Mouse (Mus musculus) midbrain, embryonic 14.5 days (tissue): Measurements from ENCODE around the gene Megf9. TPM values are rescaled to one million over a fixed set of nuclear protein-coding genes. Genes with fewer than 3 reads are reported as not detected.

Experiments
- ATAC-seq: fragments of 200-750 bp; cut with Nextera tagmentation; 2 replicates; pipeline ENCODE4 v1.8.0; 2017; ENCODE audit warnings: moderate number of reproducible peaks, moderate library complexity; ENCODE audit not compliant: low FRiP score, low TSS enrichment
- DNase-seq: peaks from one replicate; pipeline ENCODE4 v3.0.0-alpha.2; 2015
- H3K27ac ChIP-seq: fragments of 300-500 bp; sonication (generic); replicated peaks from 2 replicates; pipeline ENCODE4 v1.5.1; 2014; ENCODE audit warnings: mild to moderate bottlenecking, low read depth, low read length, moderate library complexity
- H3K27me3 ChIP-seq: fragments of 300-500 bp; sonication (generic); 2 replicates; pipeline ENCODE4 v1.6.1; 2014; ENCODE audit warnings: low read length, control low read depth, mixed read lengths; ENCODE audit not compliant: control insufficient read depth, insufficient read depth
- H3K36me3 ChIP-seq: fragments of 300-500 bp; sonication (generic); 2 replicates; pipeline ENCODE4 v1.6.1; 2014; ENCODE audit warnings: low read length, control low read depth; ENCODE audit not compliant: control insufficient read depth, insufficient read depth
- H3K4me1 ChIP-seq: fragments of 300-500 bp; sonication (generic); 2 replicates; pipeline ENCODE4 v1.6.1; 2014; ENCODE audit warnings: mild to moderate bottlenecking, antibody characterized with exemption, low read length, control low read depth; ENCODE audit not compliant: control insufficient read depth, insufficient read depth
- H3K4me2 ChIP-seq: fragments of 300-500 bp; sonication (generic); 2 replicates; pipeline ENCODE4 v1.6.1; 2014; ENCODE audit warnings: mild to moderate bottlenecking, low read length, moderate library complexity
- H3K4me3 ChIP-seq: fragments of 300-500 bp; sonication (generic); replicated peaks from 2 replicates; pipeline ENCODE4 v1.5.1; 2014; ENCODE audit warnings: low read depth, low read length
- H3K9ac ChIP-seq: fragments of 300-500 bp; sonication (generic); replicated peaks from 2 replicates; pipeline ENCODE4 v1.6.1; 2014; ENCODE audit warnings: mild to moderate bottlenecking, low read length, moderate library complexity
- H3K9me3 ChIP-seq: fragments of 300-500 bp; sonication (generic); 2 replicates; pipeline ENCODE4 v1.6.1; 2016; ENCODE audit warnings: low read length, control low read depth, mixed read lengths; ENCODE audit not compliant: control insufficient read depth
- WGBS: fragments of 180-500 bp; shearing (Covaris S2); extraction: QIAGEN DNeasy Blood & Tissue Kit; methylation state at CpG from one replicate; pipeline ENCODE4 v1.1.7; 2014; 5-methylcytosine and 5-hydroxymethylcytosine counted together
- polyA plus RNA-seq: library from polyadenylated mRNA; unstranded; fragments of >200 nt; fragmentation: Nextera tagmentation; extraction: Ambion mirVana; gene quantifications from 2 replicates; pipeline ENCODE4 v1.2.1, GENCODE M21; 2014

Gene Megf9
- 40.2 and 42.8 TPM in 2 replicates for polyA plus RNA-seq

DNA sequence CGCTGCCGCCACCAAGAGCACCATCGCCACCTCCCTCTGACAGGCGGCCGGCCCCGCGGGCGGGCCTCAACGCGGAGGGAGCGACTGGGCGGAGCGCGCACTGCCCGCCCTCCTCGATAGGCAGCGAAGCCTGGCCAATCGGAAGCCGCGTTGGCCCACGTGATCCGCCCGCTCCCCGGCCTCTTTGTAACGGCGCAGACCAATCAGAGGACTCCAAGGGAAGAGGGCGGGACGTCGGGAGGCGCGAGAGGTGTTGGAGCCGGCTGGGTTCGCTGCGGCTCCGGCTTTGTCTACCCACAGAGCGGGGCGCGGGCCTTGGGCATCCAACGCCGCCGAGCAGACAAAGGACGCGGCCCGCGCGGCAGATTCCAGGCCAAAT is at the start of gene Megf9:
Gene Megf9, minus strand, starts transcription at position 105 of the 379 bp plus-strand sequence.
- under 1% methylated on average over 46 of the region's 46 CpGs for WGBS

DNA sequence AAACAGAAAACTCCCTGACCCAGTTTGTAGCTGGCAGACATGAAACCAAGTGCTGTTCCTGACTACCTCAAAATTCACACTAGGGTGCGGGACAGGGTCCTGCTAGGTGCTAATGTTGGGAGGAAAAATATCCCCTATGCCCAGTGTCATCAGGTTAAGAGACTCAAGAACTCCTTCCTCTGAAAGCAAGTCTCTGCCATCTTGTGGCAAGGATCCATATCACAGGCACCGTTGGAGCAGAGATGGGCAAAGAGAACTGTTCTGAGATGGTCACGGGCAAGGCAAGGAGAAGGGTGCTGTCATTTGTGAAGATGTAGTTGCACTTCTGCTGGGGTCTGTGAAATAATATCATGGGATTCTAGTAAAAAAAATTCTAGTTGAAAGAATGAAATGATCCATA is 44.9 kb upstream of the Megf9 start:
- Histone ChIP-seq H3K36me3 (no peaks in the 10 kb centered on the region), H3K9me3 (no peaks in the 10 kb centered on the region), H3K4me3 (no peak overlapping the region), H3K4me2 (no peak overlapping the region), H3K27ac (no peak overlapping the region), H3K27me3 (no peaks in the 10 kb centered on the region), H3K9ac (no peak overlapping the region), H3K4me1 (no peaks in the 10 kb centered on the region)
- DNase-seq (peak; percentile 52), ATAC-seq (no peak)
- WGBS = 52% methylated on average over 3 of the region's 3 CpGs

More for the DNA sequence above, at the start of gene Megf9:
- ATAC-seq = peak; percentile 99
- Histone ChIP-seq H3K4me2 (peak within 1 kb of the TSS; percentile 69), H3K9me3 (no peaks in the 10 kb centered on the region), H3K4me1 (peaks cover 47% of the 10 kb centered on the region), H3K9ac (peak within 1 kb of the TSS; percentile 99), H3K36me3 (0 out of 2 replicates have a peak, but pooled peaks cover 3% of the 10 kb centered on the region), H3K27ac (peak within 1 kb of the TSS; percentile 100), H3K4me3 (peak within 1 kb of the TSS; percentile 93), H3K27me3 (no peaks in the 10 kb centered on the region)
- DNase-seq = peak; percentile 99

DNA sequence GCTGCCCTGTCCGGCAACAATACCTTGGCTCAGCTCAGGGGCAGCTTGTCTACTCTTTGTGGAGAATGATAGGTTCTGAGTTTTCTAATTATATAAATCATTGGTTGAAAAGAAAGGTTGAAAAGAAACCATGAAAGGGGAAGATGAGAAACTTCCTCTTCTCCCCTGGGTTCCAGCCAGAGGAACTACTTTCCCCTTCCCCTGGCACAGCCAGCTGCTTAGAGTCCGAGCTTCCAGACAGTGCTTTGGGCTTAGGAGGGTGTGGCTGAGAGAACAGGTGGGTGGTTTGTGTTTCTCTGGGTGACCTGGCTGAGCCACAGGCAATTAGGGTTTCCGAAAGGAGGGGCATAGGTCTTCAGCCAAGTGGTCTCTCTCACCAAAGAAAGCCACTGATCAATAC is 43.5 kb upstream of the Megf9 start:
- Histone ChIP-seq H3K36me3 (no peaks in the 10 kb centered on the region), H3K4me2 (no peak overlapping the region), H3K9ac (no peak overlapping the region), H3K27me3 (no peaks in the 10 kb centered on the region), H3K27ac (no peak overlapping the region), H3K9me3 (no peaks in the 10 kb centered on the region), H3K4me1 (no peaks in the 10 kb centered on the region), H3K4me3 (no peak overlapping the region)
- ATAC-seq (no peak), DNase-seq (no peak)
- WGBS = 74% methylated on average over 3 of the region's 3 CpGs

DNA sequence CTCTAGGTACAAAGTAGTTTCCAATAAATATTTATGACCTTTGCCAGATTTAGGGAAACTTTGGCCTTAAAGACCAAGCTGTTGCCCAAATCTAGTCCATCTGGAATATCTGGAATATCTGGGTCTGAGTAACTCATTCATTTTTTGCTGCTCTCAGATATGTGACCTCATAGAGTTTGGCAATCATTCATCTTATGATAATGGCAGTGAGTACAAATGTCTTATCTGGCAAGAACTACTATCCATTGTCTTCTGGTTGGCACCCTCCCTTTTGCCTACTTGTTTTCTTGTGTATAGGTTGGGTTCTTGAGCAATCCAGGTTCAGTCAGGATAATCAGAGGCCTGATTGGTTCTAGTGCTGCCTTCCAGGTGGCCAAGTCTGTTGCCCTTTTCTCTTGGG is 41.3 kb upstream of the Megf9 start:
- H3K9me3 ChIP-seq = no peaks in the 10 kb centered on the region
- H3K4me2 ChIP-seq = no peak overlapping the region
- no peaks in the 10 kb centered on the region for H3K36me3 ChIP-seq
- no peak overlapping the region for H3K9ac ChIP-seq
- no peak for ATAC-seq
- no peak for DNase-seq
- H3K4me1 ChIP-seq = no peaks in the 10 kb centered on the region
- no peak overlapping the region for H3K4me3 ChIP-seq
- no peaks in the 10 kb centered on the region for H3K27me3 ChIP-seq
- no peak overlapping the region for H3K27ac ChIP-seq

DNA sequence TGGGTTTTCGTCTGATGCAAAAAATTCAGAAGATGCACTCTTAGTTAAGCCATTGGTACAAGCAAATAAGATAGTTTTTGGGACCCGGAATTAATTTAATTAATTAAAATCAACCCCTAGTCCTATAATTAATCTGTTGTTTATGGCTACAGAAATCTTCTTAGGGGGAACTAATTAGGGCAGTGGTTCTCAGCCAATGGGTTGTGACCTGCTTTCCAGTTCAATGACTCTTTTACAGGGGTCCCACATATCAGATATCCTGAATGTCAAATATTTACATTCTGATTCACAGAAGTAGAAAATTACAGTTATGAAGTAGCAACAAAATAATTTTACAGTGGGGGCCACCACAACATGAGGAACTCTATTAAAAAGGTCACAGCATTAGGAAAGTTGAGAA is 39.1 kb upstream of the Megf9 start:
- H3K4me3 ChIP-seq = no peak overlapping the region
- H3K9ac ChIP-seq = no peak overlapping the region
- no peak for ATAC-seq
- no peak overlapping the region for H3K4me2 ChIP-seq
- 86% methylated on average over 2 of the region's 2 CpGs for WGBS
- no peaks in the 10 kb centered on the region for H3K9me3 ChIP-seq
- no peaks in the 10 kb centered on the region for H3K4me1 ChIP-seq
- no peak overlapping the region for H3K27ac ChIP-seq
- DNase-seq = no peak
- no peaks in the 10 kb centered on the region for H3K27me3 ChIP-seq
- H3K36me3 ChIP-seq = no peaks in the 10 kb centered on the region

DNA sequence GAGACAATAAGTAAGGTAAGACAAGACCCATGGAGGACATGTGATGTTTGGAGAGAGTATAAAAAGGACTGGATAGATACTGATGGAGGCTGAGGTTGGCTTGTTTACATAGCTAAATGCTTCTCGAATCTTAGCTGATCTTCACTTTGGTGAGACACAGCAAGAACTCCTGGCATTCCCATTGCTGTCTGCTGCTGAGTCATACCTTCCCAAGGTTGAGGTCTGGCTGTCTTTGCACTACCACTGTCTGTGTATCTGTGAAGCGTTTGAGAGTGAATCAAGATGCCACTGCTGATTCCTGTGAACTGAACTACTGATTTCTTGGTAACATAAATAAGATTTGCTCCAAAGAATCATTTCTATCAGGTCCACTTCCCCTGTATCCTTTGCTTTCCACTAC is 19.1 kb upstream of the Megf9 start:
- Histone ChIP-seq H3K4me3 (no peak overlapping the region), H3K36me3 (no peaks in the 10 kb centered on the region), H3K27ac (no peak overlapping the region), H3K9ac (no peak overlapping the region), H3K4me1 (no peaks in the 10 kb centered on the region), H3K9me3 (no peaks in the 10 kb centered on the region), H3K4me2 (no peak overlapping the region), H3K27me3 (no peaks in the 10 kb centered on the region)
- no peak for ATAC-seq
- 76% methylated on average over 2 of the region's 2 CpGs for WGBS
- no peak for DNase-seq

DNA sequence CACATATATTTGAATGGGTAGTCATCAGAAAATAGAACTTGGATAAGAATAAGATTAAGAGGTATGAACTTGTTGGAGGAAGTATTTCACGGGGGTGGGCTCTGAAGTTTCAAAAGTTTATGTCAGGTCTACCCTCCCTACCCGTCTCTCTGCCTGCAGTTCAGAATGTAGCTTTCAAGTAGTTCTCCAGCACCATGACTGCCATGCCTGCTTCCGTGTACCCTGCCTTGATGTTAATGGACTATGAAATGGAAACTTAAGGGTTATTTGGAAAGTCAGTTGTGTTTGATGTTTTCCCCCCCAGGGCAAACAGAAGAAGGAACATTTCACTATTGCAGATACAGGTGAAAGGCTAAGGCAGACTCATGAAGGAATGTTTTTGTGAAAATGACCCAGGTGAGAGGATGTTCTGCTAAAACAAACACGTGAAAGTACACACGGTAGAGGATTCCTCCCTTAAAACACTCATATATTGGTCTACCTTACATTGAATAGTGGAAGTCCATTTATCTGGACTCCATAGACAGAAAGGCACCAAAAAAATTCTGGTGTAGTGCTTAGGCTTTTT is 18.5 kb upstream of the Megf9 start:
- DNase-seq (no peak), ATAC-seq (no peak)
- Histone ChIP-seq H3K4me2 (no peak overlapping the region), H3K4me3 (no peak overlapping the region), H3K4me1 (no peaks in the 10 kb centered on the region), H3K9ac (no peak overlapping the region), H3K27ac (no peak overlapping the region), H3K9me3 (no peaks in the 10 kb centered on the region), H3K36me3 (no peaks in the 10 kb centered on the region), H3K27me3 (no peaks in the 10 kb centered on the region)
- 92% methylated on average over 5 of the region's 5 CpGs for WGBS

DNA sequence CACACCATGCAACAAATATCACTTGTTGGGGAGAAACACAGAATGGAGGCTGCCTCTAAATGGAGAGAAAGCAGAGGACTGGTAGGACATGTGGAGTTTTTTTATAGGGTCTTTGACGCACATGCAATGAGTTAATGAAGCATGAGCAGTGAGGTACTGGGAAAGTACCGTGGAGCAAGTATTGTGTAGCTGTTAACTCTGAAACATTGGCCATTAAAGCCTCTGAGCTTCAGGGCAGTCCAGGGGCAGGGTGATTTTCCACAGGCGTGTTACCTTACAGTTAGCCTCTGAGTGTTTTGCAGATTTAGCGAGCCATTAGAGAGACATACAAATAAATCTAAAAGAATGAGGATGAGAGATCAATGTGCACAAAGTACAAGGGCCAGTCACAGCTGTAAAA is 17.3 kb upstream of the Megf9 start:
- Histone ChIP-seq H3K4me3 (no peak overlapping the region), H3K36me3 (no peaks in the 10 kb centered on the region), H3K9ac (no peak overlapping the region), H3K4me1 (no peaks in the 10 kb centered on the region), H3K9me3 (no peaks in the 10 kb centered on the region), H3K27me3 (no peaks in the 10 kb centered on the region), H3K27ac (no peak overlapping the region), H3K4me2 (no peak overlapping the region)
- ATAC-seq = no peak; the same call in 1 of the 2 replicates
- 76% methylated on average over 4 of the region's 4 CpGs for WGBS
- DNase-seq = no peak

DNA sequence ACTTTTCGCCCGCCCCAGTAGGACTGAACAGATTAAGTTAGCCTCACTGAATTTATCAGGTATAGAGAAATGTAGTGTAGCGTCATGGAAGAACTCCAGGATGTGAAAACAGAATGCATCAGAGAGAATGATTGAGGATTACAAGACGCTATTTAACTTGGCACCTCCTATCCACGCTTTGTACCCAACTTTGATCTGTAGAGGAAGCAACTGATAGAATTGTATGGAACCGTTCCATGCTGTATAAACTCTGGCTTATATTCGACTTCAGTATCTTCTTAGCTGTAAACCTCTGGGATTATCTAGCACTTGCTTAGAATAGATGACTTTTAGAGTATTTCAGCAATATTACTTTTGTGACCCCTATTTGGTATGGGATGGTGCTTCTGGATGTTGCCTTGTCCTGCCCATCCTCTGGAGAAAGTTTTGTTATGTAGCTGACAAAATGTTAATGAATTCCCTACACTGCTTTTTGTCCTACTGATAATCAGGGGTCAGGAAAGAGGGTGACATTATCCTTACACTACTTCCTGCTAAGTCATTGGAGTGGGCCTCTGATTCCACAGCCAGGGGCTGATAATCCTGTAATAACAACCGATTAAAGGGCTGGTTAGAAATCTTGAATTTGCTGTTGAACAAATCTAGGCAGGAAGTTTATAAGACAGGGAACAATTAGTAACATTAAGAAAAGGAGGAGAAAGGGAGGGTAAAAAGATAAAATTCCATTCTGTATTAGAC is 12.8 kb upstream of the Megf9 start:
- no peaks in the 10 kb centered on the region for H3K4me1 ChIP-seq
- H3K4me3 ChIP-seq = no peak overlapping the region
- no peak overlapping the region for H3K27ac ChIP-seq
- 90% methylated on average over 8 of the region's 8 CpGs for WGBS
- no peaks in the 10 kb centered on the region for H3K27me3 ChIP-seq
- H3K9me3 ChIP-seq = no peaks in the 10 kb centered on the region
- DNase-seq (no peak), ATAC-seq (no peak)
- no peak overlapping the region for H3K9ac ChIP-seq
- H3K36me3 ChIP-seq = no peaks in the 10 kb centered on the region
- H3K4me2 ChIP-seq = no peak overlapping the region
